Mouse (Mus musculus): ENCODE measurements at regions not wholly inside any gene's neighbourhood (a gene's known extent, or its start where the extent isn't known, plus 50 kb on each side); places are given as distances from the start of the nearest gene placed in this dataset.

- intact Hi-C loops (cut with DNase I) = no loop called here
These were observed 96.4 kb downstream of the Nedd1 start for GRCm38 (mm10) chr10:92625781-92626180.

- intact Hi-C loops (cut with DNase I) = no loop called here
These were observed 106.4 kb downstream of the Nedd1 start for GRCm38 (mm10) chr10:92615684-92616379.

GRCm38 (mm10) chr10:92614341-92614740 is 107.9 kb downstream of the Nedd1 start:
- intact Hi-C loops (cut with DNase I) = no loop called here

- intact Hi-C loops (cut with DNase I) = no loop called here
These were observed 111.2 kb downstream of the Nedd1 start for GRCm38 (mm10) chr10:92611060-92611459.

- intact Hi-C loops (cut with DNase I) = no loop called here
These were observed 115.5 kb downstream of the Nedd1 start for GRCm38 (mm10) chr10:92606761-92607160.

GRCm38 (mm10) chr10:92605646-92606045 is 116.6 kb downstream of the Nedd1 start:
- intact Hi-C loops (cut with DNase I) = no loop called here

- intact Hi-C loops (cut with DNase I) = no loop called here
These were observed 122.1 kb downstream of the Nedd1 start for GRCm38 (mm10) chr10:92600116-92600515.

- intact Hi-C loops (cut with DNase I) = no loop called here
These were observed 126.5 kb downstream of the Nedd1 start for GRCm38 (mm10) chr10:92595496-92596355.

GRCm38 (mm10) chr10:92593947-92594460 is 128.2 kb downstream of the Nedd1 start:
- intact Hi-C loops (cut with DNase I) = no loop called here

GRCm38 (mm10) chr10:92578872-92579271 is 143.3 kb downstream of the Nedd1 start:
- intact Hi-C loops (cut with DNase I) = no loop called here

- intact Hi-C loops (cut with DNase I) = no loop called here
These were observed 151.7 kb downstream of the Nedd1 start for GRCm38 (mm10) chr10:92570496-92570895.

- intact Hi-C loops (cut with DNase I) = no loop called here
These were observed 164.8 kb downstream of the Nedd1 start for GRCm38 (mm10) chr10:92557463-92557862.

- intact Hi-C loops (cut with DNase I) = no loop called here
These were observed 165.4 kb downstream of the Nedd1 start for GRCm38 (mm10) chr10:92556526-92557422.

- intact Hi-C loops (cut with DNase I) = no loop called here
These were observed 166.3 kb downstream of the Nedd1 start for GRCm38 (mm10) chr10:92555727-92556525.

GRCm38 (mm10) chr10:92553966-92554365 is 168.3 kb downstream of the Nedd1 start:
- intact Hi-C loops (cut with DNase I) = no loop called here

GRCm38 (mm10) chr10:92548875-92549586 is 173.2 kb downstream of the Nedd1 start:
- intact Hi-C loops (cut with DNase I) = no loop called here

- intact Hi-C loops (cut with DNase I) = no loop called here
These were observed 183.8 kb downstream of the Nedd1 start for GRCm38 (mm10) chr10:92538433-92538832.

- intact Hi-C loops (cut with DNase I) = no loop called here
These were observed 205.3 kb downstream of the Nedd1 start for GRCm38 (mm10) chr10:92516886-92517285.

- intact Hi-C loops (cut with DNase I) = no loop called here
These were observed 210.5 kb downstream of the Nedd1 start for GRCm38 (mm10) chr10:92511769-92512168.

GRCm38 (mm10) chr10:92510677-92511076 is 211.5 kb downstream of the Nedd1 start:
- intact Hi-C loops (cut with DNase I) = no loop called here
